Mouse (Mus musculus) mature B cell (primary cell): ENCODE data around the gene Trp73.

Experiments used
- in situ Hi-C: fragments of 300-500 bp; cut with MboI; formaldehyde crosslinking; loops from 2 replicates; pipeline ENCODE4 v1.14.3; 2019

Trp73 gene

DNA sequence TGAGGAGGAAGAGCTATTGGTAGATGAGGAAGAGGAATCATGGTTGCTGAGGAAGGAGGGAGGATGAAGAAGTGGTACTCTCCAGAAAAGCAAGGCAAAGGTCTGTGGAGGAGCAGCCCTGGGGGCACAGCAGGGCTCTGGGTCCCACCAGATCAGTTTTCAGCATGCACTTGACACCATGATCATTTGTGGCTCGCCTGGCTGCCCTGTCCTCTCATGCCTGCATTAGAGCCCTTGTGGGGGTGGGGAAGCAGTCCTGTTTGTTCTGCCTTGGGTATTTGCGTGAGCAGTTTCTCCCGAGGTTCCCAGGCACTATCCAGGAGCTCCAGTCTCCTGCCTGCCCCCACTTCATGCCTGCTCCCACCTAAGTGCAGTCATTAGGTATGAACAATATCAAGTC, 102.9 kb downstream of the Trp73 start:
- in situ Hi-C loops, result no loop called here

DNA sequence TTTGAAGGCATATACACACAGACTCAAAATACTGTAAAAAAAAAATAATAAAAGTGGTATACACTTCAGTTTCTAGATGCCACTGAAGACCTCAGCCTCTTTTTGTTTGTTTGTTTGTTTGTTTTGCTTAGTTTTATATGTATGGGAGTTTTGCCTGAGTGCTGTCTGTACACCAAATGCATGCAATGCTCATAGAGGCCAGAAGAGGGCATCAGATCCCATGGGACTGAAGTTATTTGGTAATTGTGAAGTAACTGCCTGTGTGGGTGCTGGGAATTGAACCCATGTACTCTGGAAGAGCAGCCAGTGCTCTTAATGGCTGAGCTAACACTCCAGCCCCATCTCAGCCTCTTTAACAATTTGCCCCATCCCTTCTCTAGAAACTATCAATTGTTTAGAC, 111.4 kb downstream of the Trp73 start:
- in situ Hi-C loops, result no loop called here

DNA sequence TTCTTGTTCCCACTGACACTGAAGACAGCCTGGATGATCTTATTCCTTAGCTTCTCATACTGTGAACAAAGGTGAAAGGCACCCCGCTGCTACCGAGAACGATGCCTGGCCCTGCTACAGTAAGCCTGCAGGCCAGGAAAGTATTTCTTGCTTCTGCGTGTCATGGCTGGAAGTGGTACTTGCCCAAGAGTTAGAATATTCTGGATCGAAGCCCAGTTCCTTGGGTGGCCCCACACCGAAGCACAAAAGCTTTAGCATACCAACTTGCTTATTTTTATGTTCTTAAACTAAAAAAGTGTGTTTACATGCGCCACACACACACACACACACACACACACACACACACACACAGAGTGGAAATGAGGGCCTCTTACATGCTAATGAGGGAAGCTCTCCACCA, 111.9 kb downstream of the Trp73 start:
- in situ Hi-C loops, result no loop called here

DNA sequence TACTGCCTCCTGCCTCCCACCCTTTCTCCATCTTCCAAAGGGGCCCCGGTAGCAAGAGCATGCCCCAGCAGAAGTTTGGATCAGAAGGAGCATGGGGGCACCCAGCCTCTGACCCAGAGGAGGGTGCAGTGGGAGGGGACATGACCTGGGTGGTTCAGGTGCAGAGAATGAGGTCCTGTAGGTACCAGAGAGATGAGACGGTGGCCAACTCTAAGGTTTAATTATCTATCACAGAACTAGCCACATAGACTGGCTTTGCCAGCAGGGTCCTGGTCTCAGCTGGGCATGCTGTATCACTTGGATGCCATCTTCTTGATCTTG, 113.6 kb downstream of the Trp73 start:
- in situ Hi-C loops, result no loop called here

DNA sequence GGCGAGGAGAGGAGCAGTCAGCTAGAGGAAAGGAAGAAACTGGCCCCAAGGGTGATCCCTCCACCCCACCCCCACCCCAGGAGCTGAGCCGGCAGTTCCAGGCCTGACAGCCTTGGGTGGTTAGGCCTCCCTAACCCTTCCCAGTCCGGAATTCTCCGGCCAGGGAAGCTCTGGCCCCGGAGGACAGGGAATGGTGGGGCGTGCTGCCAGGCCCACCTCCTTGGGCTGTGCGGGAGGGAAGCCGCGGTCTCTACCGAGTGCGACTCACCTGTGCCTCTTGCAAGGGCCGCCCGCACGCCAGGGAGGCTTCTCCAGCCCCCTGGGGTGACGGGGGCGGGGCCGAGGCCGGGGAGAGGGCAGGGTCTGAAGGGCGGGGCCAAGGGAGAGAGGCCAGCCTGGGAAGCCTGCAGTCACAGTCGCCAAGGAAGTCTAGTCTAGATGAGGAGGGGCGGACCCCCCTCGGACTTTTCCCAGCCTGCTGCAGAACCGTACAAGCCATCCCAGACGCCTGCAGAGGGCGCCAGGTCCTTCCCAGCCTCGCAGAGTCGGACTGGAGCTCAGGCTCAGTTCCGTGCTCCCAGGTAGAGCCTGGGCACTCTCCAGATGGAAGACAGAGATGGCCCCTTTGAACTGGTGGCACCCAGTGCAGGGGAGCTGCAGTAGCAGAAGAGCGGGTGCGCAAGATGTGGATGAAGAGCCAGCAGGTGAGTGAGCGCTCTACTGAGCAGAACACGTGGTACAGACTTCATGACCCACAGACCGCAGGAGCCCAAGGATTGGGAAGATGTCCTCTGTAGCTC, 114.2 kb downstream of the Trp73 start, which contains the start of gene Smim1:
Smim1 (minus strand) TSS at position 590 of the 800 bp plus-strand sequence.
- in situ Hi-C loops, result no loop called here

DNA sequence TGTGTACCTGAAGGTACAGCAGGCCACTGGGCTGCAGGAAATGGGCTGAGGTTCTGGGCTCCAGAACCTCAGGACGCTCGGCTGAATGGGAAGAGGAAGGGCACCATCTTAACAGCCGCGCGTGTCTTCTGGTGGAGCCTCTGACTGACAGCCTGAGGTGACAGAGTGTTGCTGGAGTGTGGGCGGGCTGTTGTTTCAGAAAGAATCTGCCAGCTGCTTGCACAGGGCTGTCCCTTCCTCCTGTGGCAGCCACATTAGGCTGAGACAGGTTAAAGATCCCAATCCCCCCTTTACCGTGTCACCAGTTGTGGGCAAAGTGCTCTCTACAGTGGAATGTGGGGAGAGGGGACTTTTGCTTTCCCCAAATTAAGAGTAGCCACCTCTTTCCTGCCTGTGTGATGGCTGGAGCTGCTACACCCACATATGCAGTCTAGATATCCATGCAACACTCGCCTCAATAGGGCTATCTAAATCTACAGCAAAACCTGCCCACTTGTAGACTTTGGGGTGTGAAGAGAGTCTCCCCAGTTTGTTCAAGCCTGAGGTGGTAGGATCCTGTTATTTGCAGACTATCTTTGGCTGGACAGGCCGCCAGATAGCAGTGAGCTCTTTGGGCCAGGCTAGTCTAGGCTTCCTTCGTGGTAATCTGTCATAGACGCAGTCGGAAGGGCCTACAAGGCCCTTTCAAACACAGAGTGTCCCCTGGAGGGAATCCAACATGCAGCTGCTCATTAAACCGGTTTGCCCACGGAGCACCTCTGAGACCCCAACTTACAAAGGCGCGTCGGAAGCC, 115.1 kb downstream of the Trp73 start:
- in situ Hi-C loops, result no loop called here

DNA sequence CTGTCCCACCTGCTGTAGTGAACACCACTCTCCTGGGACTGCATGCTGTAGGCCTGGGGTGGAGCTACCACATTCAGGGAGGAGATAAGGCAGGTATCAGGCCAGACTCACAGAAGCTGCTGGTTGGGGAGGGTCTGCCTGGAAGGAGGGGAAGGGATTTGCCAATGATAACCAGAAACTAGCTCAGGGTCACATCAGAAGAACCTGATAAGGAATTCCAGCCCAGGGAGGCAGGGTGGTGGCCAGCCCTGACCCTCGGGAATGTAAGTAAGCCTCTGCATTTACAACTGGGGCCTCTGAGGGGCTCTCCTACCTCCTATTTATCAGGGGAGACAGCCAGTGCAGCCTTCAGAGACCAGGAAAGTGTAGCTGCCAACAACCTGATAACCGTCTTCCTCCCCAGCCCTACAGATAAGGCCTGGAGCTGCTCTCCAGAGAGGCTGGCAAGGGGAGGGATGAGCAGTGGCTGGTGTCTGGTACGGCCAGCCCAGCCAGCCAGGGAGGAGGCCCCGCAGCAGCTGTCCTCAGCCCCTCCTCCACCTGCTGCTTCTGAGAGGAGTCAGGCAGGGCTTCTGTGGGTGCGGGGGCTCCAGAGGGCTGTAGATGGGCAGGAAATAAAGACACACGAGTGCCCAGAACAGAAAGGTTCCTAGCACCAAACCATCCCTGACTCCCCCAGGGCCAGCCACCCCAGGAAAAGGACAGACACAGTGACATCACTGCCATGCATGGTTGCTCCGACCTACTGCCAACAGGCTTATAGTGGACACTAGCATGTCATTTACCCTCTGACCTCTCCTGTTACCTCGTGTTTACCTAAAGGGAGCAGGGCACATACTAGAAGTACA, 116.0 kb downstream of the Trp73 start:
- in situ Hi-C loops, result no loop called here

DNA sequence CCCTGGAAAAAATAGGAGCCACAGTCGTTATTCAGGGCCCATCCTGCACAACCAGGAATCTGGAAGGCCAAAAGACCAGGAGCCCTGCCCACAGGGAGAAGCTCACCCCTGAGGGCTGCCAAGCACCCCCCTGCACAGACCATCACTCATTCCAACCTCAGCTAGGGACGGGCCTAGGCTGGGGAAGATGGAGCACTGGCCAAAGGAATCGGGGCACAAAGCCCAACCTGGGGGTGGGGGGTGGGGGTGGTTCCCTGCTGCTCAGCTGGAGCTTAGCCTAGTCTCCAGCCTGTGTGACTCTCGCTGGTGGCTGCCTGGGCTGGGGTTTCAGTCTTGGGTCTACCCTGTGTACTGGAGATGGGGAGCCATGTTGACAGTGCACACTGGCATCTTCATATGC, 117.2 kb downstream of the Trp73 start:
- in situ Hi-C loops, result no loop called here

DNA sequence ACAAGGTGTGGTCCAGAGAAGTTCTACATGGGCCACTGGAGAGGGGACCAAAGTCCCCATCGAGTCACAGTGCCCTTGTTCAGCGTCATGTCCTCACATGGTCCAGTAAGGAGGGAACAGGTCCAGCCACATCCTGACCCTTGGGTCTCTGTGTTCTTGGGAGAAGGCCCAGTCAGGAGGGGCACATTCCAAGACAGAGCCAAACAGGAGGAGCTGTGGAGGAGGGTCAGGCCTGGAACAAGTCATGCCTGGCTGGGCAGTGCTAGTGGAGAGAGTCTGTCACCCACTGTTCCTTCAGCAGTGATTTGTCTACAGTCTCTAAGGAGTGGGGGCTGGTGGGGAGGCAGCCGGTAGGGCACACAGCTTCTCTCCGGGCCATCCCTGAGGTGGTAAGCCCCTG, 117.6 kb downstream of the Trp73 start:
- in situ Hi-C loops, result no loop called here

DNA sequence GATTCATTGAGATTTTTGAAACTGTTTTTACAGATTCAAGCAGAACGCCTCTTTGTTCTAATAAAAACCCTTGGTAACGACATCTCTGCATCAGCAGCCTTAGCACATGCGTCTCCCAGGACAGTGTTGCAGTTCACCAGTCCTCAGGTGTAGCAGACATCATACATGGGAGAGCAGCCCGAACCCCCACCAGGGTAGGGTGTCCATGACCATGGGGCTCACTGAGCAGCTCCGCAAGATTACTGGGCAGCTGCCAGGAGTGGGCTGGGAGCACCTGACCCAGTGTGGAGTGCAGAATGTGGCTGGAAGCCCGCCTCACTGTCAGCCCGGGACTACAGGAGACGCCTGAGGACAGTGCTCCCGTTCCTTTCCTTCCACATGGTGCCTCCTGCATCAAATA, 118.6 kb downstream of the Trp73 start:
- in situ Hi-C loops, result no loop called here

DNA sequence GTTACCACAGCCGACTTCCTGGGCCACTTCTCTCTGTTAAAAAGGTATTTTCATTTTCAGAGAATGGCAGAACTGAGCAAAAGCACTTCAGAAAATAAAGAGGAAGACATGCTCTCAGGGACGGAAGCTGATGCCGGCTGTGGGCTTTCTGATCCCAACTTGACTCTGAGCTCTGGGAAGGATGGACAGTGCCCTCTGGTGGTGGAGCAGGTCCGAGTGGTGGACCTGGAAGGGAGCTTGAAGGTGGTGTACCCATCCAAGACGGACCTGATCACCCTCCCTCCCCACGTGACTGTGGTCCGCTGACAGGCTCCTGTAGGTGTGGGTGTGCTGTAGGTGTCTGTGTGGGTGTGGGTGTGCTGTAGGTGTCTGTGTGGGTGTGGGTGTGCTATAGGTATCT, 120.4 kb downstream of the Trp73 start:
- in situ Hi-C loops, result no loop called here

DNA sequence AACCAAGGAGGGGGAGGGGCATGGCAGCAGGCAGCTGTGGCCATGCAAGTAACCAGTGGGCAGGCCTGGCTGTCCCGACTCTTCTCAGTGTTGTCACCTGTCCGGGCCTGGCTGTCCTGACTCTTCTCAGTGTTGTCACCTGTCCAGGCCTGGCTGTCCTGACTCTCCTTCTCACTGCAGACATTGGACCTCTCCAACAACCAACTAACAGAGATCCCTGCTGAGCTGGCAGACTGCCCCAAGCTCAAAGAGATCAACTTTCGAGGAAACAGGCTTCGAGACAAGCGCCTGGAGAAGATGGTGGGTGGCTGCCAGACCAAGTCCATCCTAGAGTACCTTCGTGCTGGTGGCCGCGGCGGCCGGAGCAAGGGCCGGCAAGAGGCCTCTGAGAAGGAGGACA, 124.5 kb downstream of the Trp73 start:
- in situ Hi-C loops, result no loop called here

DNA sequence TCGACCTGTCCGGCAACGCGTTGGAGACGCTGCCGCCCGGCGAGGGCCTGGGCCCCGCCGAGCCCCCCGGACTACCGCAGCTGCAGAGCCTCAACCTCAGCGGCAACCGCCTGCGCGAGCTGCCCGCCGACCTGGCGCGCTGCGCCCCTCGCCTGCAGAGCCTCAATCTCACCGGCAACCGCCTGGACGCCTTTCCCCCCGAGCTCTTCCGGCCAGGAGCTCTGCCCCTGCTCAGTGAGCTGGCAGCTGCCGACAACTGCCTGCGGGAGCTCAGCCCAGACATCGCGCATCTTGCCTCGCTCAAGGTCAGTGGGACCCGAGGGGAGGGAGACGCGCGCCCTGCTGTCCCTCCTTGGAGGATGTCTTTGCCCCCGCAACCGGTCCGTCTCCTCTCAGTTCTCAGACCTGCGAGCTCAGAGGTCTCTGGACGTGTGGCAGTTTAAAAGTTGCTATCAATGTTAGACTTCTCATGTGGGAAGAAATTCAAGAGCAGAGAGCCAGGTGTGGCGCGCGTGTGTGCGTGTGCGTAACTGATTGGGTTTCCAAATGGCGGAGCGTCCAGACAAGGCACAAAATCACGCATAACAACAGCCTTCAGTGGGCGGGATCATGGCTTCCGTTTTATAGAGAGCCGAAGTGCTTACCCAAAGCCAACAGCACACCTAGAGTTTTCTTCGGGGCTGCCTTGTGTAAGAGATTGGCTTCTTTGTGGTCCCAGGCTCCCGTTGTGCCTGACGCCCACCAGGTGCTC, 127.7 kb downstream of the Trp73 start:
- in situ Hi-C loops, result loop anchor here (5.0 kb wide), 1 partner anchor 40 kb away; no protein-coding TSS in a partner anchor

DNA sequence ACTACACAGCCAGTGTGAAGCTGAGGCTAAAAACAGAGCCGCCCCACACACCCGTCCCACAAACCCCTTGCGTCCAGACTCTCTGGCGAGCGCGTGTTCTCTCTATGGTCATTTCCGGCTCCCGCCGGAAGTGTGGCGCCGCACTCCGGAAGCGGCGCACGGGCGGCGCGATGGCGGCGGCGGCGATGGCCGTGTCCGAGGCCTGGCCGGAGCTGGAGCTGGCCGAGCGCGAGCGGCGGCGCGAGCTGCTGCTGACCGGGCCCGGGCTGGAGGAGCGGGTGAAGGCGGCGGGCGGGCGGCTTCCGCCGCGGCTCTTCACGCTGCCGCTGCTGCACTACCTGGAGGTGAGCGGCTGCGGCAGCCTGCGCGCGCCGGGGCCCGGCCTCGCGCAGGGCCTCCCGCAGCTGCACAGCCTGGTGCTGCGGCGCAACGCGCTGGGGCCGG, 128.3 kb downstream of the Trp73 start, which contains the start of gene Lrrc47:
Lrrc47 (plus strand) TSS at position 86 of the 444 bp plus-strand sequence.
- in situ Hi-C loops, result loop anchor here (5.0 kb wide), 1 partner anchor 39 kb away; no protein-coding TSS in a partner anchor

DNA sequence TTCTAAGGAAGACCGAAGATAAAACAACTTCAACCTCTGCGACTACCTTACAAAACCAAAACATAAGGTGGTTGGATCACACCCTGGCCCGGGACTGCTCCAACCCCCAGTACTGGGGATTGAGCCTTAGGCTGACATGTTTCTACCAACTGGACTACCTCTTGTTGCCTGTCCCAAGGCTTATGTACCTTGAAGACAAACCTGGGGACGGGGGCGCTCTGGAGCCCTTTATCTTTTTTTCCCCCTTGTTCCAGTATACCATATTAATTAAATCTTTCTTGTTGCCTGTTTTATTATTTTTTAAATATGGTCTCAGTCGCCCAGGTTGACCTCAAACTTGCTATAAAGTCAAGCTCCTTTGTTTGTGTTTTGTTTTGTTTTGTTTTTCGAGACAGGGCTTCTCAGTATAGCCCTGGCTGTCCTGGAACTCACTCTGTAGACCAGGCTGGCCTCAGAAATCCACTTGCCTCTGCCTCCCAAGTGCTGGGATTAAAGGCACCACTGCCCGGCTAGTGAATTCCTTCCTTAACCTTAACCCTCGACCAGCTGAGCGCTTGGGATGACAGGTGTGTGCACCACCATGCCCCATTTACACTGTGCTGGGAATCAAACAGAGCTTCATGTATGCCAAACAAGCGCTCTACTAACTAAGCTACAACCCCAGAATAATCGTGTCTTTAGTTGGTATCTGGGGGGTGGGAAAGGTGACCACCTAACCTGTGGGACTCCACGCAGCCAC, 128.9 kb downstream of the Trp73 start:
- in situ Hi-C loops, result loop anchor here (5.0 kb wide), 1 partner anchor 39 kb away; no protein-coding TSS in a partner anchor

DNA sequence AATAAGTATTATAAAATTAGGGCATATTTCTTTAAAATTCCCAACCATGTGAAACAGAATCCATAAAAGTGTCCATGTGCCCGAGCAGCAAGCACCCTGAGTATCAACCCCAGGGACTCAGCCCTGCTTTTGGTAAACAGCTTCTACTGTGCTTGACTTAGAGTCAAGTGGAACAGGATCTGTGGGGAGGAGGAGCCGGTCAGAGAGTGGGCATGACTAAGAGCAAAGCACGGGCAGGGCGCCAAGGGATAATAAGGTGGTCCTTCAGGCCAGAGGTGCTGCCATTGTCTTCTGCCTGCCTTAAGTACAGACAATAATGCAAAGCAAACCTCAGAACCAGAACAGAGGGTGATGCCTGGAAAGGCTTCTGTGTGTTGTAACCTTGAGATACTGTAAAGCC, 132.2 kb downstream of the Trp73 start:
- in situ Hi-C loops, result no loop called here

DNA sequence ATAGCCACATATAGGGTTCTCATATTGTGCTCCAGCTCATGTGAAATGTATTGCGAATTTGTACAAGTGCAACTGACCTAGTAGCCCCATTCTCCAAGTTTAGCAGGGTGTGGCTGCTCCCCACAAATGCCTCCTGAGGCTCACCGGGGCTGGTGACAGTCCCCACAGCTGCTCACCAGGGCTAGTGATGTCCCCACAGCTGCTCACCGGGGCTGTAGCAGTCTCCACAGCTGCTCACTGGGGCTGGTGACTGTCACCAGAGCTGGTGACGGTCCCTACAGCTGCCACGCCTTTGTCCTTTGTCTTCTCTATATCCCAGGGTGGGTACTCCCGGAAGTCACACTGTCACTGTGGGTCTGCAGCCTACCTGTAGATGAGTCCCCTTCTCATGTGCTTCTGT, 133.7 kb downstream of the Trp73 start:
- in situ Hi-C loops, result no loop called here
